Mouse (Mus musculus) naive thymus-derived CD4-positive, alpha-beta T cell, adult 5 months (primary cell): ENCODE measurements around the gene Hecw1. TPM values are rescaled to one million over a fixed set of nuclear protein-coding genes. Genes with fewer than 3 reads are reported as not detected.

ENCODE experiments used
- polyA plus RNA-seq: library from polyadenylated mRNA; unstranded; fragments of 100-300 nt; shearing (Covaris generic); gene quantifications from one replicate; pipeline ENCODE4 v1.2.1, GENCODE M21; 2017

Gene Hecw1
- 0.26 TPM for polyA plus RNA-seq

GRCm38 (mm10) chr13:14522906-14523269, at the start of gene Hecw1:
TSS of gene Hecw1 (minus strand) at chr13:14523228.

Other genes starting within 250 kb of the Hecw1 start
- 101 TPM for gene Mrpl32, start 89.9 kb upstream of the Hecw1 start, polyA plus RNA-seq
- gene Psma2, start 90.0 kb upstream of the Hecw1 start, polyA plus RNA-seq, result 188 TPM
- 7.8 TPM for gene AW209491, start 106.9 kb upstream of the Hecw1 start, polyA plus RNA-seq